Mouse (Mus musculus): ENCODE measurements at regions not wholly inside any gene's neighbourhood (a gene's known extent, or its start where the extent isn't known, plus 50 kb on each side); places are given as distances from the start of the nearest gene placed in this dataset.
"Not testable (repeated sequence)": the region's sequence is repeated elsewhere in the genome, so short reads cannot be mapped to it uniquely, and the experiment has no call there.

DNA sequence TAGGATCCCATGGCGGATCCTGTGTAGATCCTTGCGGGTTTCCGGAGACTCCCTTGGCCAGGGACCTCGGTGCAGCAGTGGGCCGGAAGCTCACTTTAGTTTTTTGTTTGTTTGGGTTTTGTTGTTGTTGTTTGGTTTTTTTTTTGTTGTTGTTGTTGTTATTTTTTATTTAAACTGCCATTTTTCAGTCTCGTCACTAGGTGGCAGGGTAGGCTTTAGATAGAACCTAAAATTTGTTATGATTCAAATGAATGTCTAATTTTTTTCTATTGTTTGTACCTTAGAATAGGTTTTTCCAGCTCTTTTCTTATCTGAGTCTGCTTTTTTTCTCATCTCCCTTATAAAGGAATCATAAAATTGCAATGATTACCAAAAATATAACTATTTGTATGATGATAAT lies 834.4 kb upstream of the Tacstd2 start:
- H3K27ac ChIP-seq (ENCODE audit: control insufficient read depth, low read depth, low read length) = no peak overlapping the region
- H3K4me1 ChIP-seq (ENCODE audit: control insufficient read depth in 1 of 2, insufficient read depth in 2 of 2, low read length in 2 of 2) = no peaks in the 10 kb centered on the region
- H3K9ac ChIP-seq (ENCODE audit: control insufficient read depth, low read depth, low read length, poor library complexity, severe bottlenecking) = no peak overlapping the region
- TF ChIP-seq CHD2 (IDR thresholded peaks at IDR 0.05; ENCODE audit: low read length) = no peak
- no peak for TF ChIP-seq EP300 (IDR thresholded peaks at IDR 0.05; ENCODE audit: low read depth in 1 of 2, low read length in 2 of 2)
- TF ChIP-seq GABPA (IDR thresholded peaks at IDR 0.05; ENCODE audit: low read depth, low read length) = no peak
- TF ChIP-seq ZC3H11A (IDR thresholded peaks at IDR 0.05; ENCODE audit: low read depth, low read length) = no peak; the same call in 1 of the 2 replicates
- TF ChIP-seq SMC3 (IDR thresholded peaks at IDR 0.05; ENCODE audit: low read depth, low read length) = peak; percentile 31
- peak; percentile 55 for TF ChIP-seq RAD21 (IDR thresholded peaks at IDR 0.05; ENCODE audit: low read depth, low read length)
- TF ChIP-seq USF2 (IDR thresholded peaks at IDR 0.05; ENCODE audit: borderline replicate concordance in 1 of 2, insufficient read depth in 1 of 2, low read depth in 1 of 2, low read length in 2 of 2) = no peak
- TF ChIP-seq CTCF (IDR thresholded peaks at IDR 0.05 in 2 of 3, conservative IDR thresholded peaks at IDR 0.05 in 1 of 3; ENCODE audit: control insufficient read depth in 1 of 3, insufficient read depth in 1 of 3, low read depth in 2 of 3, low read length in 3 of 3, poor library complexity in 1 of 3, severe bottlenecking in 1 of 3) = peak in 1 of 3 experiments; percentile 43; a peak in 2 of 6 replicates
- no peak for TF ChIP-seq ZMIZ1 (IDR thresholded peaks at IDR 0.05; ENCODE audit: low read depth, low read length)
- no peak for TF ChIP-seq CHD1 (IDR thresholded peaks at IDR 0.05; ENCODE audit: low read depth, low read length)
- TF ChIP-seq ETS1 (IDR thresholded peaks at IDR 0.05; ENCODE audit: low read depth, low read length) = no peak
- DNase-seq (ENCODE audit: low read depth, low spot score) = no peak
- no peaks in the 10 kb centered on the region for H3K36me3 ChIP-seq (ENCODE audit: control insufficient read depth in 1 of 2, insufficient read depth in 2 of 2, low read length in 2 of 2)
- H3K79me2 ChIP-seq (ENCODE audit: control insufficient read depth, insufficient read depth, low read length, poor library complexity) = no peaks in the 10 kb centered on the region
- no peak overlapping the region for H3K4me3 ChIP-seq (ENCODE audit: control insufficient read depth in 1 of 2, insufficient read depth in 1 of 2, low read depth in 2 of 2, low read length in 2 of 2)
- H3K9me3 ChIP-seq (replicated peaks; ENCODE audit: insufficient read depth, low read length) = no peaks in the 10 kb centered on the region
- H3K27me3 ChIP-seq (ENCODE audit: control insufficient read depth in 1 of 2, insufficient read depth in 2 of 2, low read length in 2 of 2) = no peaks in the 10 kb centered on the region

DNA sequence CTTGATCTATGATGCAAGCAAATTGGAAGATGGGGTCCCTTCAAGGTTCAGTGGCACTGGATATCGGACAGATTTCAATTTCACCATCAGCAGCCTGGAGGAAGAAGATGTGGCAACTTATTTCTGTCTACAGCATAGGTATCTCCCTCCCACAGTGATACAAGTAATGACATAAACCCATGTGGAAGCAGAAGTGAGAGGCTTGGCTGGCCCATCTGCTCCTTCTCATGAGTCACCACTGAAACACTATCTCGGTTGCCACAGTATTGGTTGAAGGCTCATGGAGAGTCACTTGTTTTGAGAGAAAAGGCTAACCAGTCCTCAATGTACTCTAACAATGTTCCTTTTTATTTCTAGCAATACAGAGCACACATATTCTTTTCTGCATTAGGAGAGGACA lies 804.2 kb upstream of the Tacstd2 start:
- Histone ChIP-seq H3K79me2 (ENCODE audit: control insufficient read depth, insufficient read depth, low read length, poor library complexity) (no peaks in the 10 kb centered on the region), H3K36me3 (ENCODE audit: control insufficient read depth in 1 of 2, insufficient read depth in 2 of 2, low read length in 2 of 2) (no peaks in the 10 kb centered on the region), H3K9me3 (replicated peaks; ENCODE audit: insufficient read depth, low read length) (no peaks in the 10 kb centered on the region), H3K4me3 (ENCODE audit: control insufficient read depth in 1 of 2, insufficient read depth in 1 of 2, low read depth in 2 of 2, low read length in 2 of 2) (no peak overlapping the region), H3K27me3 (ENCODE audit: control insufficient read depth in 1 of 2, insufficient read depth in 2 of 2, low read length in 2 of 2) (no peaks in the 10 kb centered on the region), H3K27ac (ENCODE audit: control insufficient read depth, low read depth, low read length) (no peak overlapping the region), H3K9ac (ENCODE audit: control insufficient read depth, low read depth, low read length, poor library complexity, severe bottlenecking) (no peak overlapping the region), H3K4me1 (ENCODE audit: control insufficient read depth in 1 of 2, insufficient read depth in 2 of 2, low read length in 2 of 2) (no peaks in the 10 kb centered on the region)
- TF ChIP-seq MAX (IDR thresholded peaks at IDR 0.05; ENCODE audit: low read length) (no peak), NELFE (IDR thresholded peaks at IDR 0.05; ENCODE audit: low read depth, low read length) (no peak), POLR2AphosphoS2 (IDR thresholded peaks at IDR 0.05; ENCODE audit: low read length) (no peak), USF2 (IDR thresholded peaks at IDR 0.05; ENCODE audit: borderline replicate concordance in 1 of 2, insufficient read depth in 1 of 2, low read depth in 1 of 2, low read length in 2 of 2) (no peak), MEF2A (IDR thresholded peaks at IDR 0.05; ENCODE audit: extremely low read depth, insufficient replicate concordance, low read depth, low read length, poor library complexity, severe bottlenecking) (no peak), SMC3 (IDR thresholded peaks at IDR 0.05; ENCODE audit: low read depth, low read length) (no peak), BHLHE40 (IDR thresholded peaks at IDR 0.05; ENCODE audit: borderline replicate concordance, low read depth, low read length) (no peak), MYB (IDR thresholded peaks at IDR 0.05; ENCODE audit: low read depth, low read length) (no peak), TAL1 (IDR thresholded peaks at IDR 0.05; ENCODE audit: low read length) (no peak), GABPA (IDR thresholded peaks at IDR 0.05; ENCODE audit: low read depth, low read length) (no peak), CHD1 (IDR thresholded peaks at IDR 0.05; ENCODE audit: low read depth, low read length) (no peak), ZKSCAN1 (IDR thresholded peaks at IDR 0.05; ENCODE audit: low read depth, low read length) (no peak), JUND (IDR thresholded peaks at IDR 0.05; ENCODE audit: low read depth, low read length) (no peak), GATA1 (IDR thresholded peaks at IDR 0.05; ENCODE audit: low read depth, low read length) (no peak), POLR2AphosphoS5 (IDR thresholded peaks at IDR 0.05; ENCODE audit: borderline replicate concordance, low read depth, low read length) (no peak), CTCF (IDR thresholded peaks at IDR 0.05 in 2 of 3, conservative IDR thresholded peaks at IDR 0.05 in 1 of 3; ENCODE audit: control insufficient read depth in 1 of 3, insufficient read depth in 1 of 3, low read depth in 2 of 3, low read length in 3 of 3, poor library complexity in 1 of 3, severe bottlenecking in 1 of 3) (no peak)
- DNase-seq (ENCODE audit: low read depth, low spot score) = no peak

DNA sequence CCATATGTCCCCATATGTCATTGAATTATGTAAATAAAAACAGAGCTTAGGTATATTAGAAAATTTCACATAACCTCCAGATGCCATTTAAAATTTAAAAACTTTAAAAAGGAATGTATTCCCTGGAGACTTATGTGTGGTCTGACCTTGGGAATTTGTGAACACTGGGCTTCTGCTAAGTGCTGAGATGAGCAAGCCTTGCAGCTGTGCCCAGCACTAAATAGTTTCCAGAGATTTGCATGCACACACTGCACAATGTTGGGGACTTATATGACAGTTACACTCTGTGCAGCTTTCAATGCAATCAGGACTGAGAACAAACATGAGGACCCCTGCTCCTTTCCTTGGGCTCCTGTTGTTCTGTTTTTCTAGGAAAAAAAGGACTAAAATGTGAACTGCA lies 803.6 kb upstream of the Tacstd2 start:
- H3K4me3 ChIP-seq (ENCODE audit: control insufficient read depth in 1 of 2, insufficient read depth in 1 of 2, low read depth in 2 of 2, low read length in 2 of 2); DNase-seq (ENCODE audit: low read depth, low spot score); H3K27ac ChIP-seq (ENCODE audit: control insufficient read depth, low read depth, low read length); H3K27me3 ChIP-seq (ENCODE audit: control insufficient read depth in 1 of 2, insufficient read depth in 2 of 2, low read length in 2 of 2); H3K9me3 ChIP-seq (replicated peaks; ENCODE audit: insufficient read depth, low read length); H3K36me3 ChIP-seq (ENCODE audit: control insufficient read depth in 1 of 2, insufficient read depth in 2 of 2, low read length in 2 of 2); H3K9ac ChIP-seq (ENCODE audit: control insufficient read depth, low read depth, low read length, poor library complexity, severe bottlenecking); H3K79me2 ChIP-seq (ENCODE audit: control insufficient read depth, insufficient read depth, low read length, poor library complexity); H3K4me1 ChIP-seq (ENCODE audit: control insufficient read depth in 1 of 2, insufficient read depth in 2 of 2, low read length in 2 of 2): not testable (repeated sequence)
